Mouse (Mus musculus): ENCODE data around the gene Mybphl.

Gene Mybphl

GRCm38 (mm10) chr3:108364270-108364995 is at the start of gene Mybphl:
Gene Mybphl, plus strand, starts transcription at chr3:108364911.
- no peak for DNase-seq

- DNase-seq = no peak
Measured at GRCm38 (mm10) chr3:108318517-108318916, 46.2 kb upstream of the Mybphl start.

GRCm38 (mm10) chr3:108321671-108322070 is 43.0 kb upstream of the Mybphl start:
- no peak for DNase-seq

GRCm38 (mm10) chr3:108322136-108322535 is 42.6 kb upstream of the Mybphl start:
- no peak for DNase-seq

GRCm38 (mm10) chr3:108322962-108323361 is 41.7 kb upstream of the Mybphl start:
- no peak for DNase-seq

GRCm38 (mm10) chr3:108324837-108325236 is 39.9 kb upstream of the Mybphl start:
- no peak for DNase-seq

- no peak for DNase-seq
Measured at GRCm38 (mm10) chr3:108325521-108325920, 39.2 kb upstream of the Mybphl start.

GRCm38 (mm10) chr3:108327275-108327674 is 37.4 kb upstream of the Mybphl start:
- no peak for DNase-seq

- peak; percentile 18 for DNase-seq
Measured at GRCm38 (mm10) chr3:108327916-108328315, 36.8 kb upstream of the Mybphl start.

- peak; percentile 74 for DNase-seq
Measured at GRCm38 (mm10) chr3:108328441-108328841, 36.3 kb upstream of the Mybphl start.

- DNase-seq = no peak
Measured at GRCm38 (mm10) chr3:108330812-108331211, 33.9 kb upstream of the Mybphl start.

GRCm38 (mm10) chr3:108336878-108337277 is 27.8 kb upstream of the Mybphl start:
- DNase-seq = no peak

- DNase-seq = no peak
Measured at GRCm38 (mm10) chr3:108341040-108341439, 23.7 kb upstream of the Mybphl start.

- DNase-seq = no peak
Measured at GRCm38 (mm10) chr3:108342185-108342584, 22.5 kb upstream of the Mybphl start.

- DNase-seq = no peak
Measured at GRCm38 (mm10) chr3:108345855-108346254, 18.9 kb upstream of the Mybphl start.

GRCm38 (mm10) chr3:108348376-108348775 is 16.3 kb upstream of the Mybphl start:
- DNase-seq = no peak

GRCm38 (mm10) chr3:108355245-108355644 is 9.5 kb upstream of the Mybphl start:
- DNase-seq = no peak

- no peak for DNase-seq
Measured at GRCm38 (mm10) chr3:108357051-108357450, 7.7 kb upstream of the Mybphl start.

- DNase-seq = no peak
Measured at GRCm38 (mm10) chr3:108358445-108358844, 6.3 kb upstream of the Mybphl start.

GRCm38 (mm10) chr3:108360894-108361293 is 3.8 kb upstream of the Mybphl start:
- peak; percentile 28 for DNase-seq

- no peak for DNase-seq
Measured at GRCm38 (mm10) chr3:108363626-108364025, 1.1 kb upstream of the Mybphl start.

- DNase-seq = no peak
Measured at GRCm38 (mm10) chr3:108367173-108367572, 2.5 kb downstream of the Mybphl start.

GRCm38 (mm10) chr3:108367828-108368227 is 3.1 kb downstream of the Mybphl start:
- no peak for DNase-seq

- DNase-seq = no peak
Measured at GRCm38 (mm10) chr3:108368721-108369120, 4.0 kb downstream of the Mybphl start.

- DNase-seq = no peak
Measured at GRCm38 (mm10) chr3:108372274-108372673, 7.6 kb downstream of the Mybphl start.

Measured in kidney, postnatal 10 days (tissue).